ENCODE assay signal across 22 mouse cellular contexts in the genomic region with DNA sequence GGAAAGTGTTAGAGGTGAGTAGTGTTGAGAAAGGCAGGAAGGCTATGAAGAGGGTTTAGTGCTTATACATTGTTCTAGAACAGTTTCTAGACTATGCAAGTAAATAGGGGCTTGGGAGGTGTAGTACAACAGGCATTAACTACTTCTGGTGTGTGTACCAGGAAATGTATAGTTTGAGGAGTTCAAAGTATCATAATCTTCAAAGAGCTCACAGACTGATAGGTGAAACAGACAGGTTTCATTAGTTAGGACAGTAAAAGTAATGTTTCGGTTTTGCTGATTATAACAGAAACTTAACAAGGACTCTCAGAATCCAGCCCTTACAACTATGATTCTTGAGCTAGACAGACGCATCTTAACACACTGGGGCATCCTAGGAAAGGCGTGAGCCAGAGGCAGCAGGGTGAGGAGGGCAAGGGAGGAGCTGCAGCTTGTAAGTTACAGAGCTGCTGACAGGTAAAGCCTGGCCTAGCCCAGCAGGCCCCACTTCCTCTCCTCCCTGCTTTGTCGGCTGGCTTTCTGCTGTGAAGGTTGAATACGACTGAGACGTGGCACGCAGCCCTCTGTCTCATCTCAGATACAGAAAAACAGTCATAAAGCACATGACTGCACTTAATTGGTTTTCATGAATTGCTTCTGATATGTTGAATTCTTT. TPM values are rescaled to one million over a fixed set of nuclear protein-coding genes. Genes with fewer than 3 reads are reported as not detected.
DNase-seq lines count a peak whose midpoint lies in the region; ATAC-seq lines count a peak whose summit lies in the region.
"Had no signal": no experiment of that assay in that cellular context is flagged by ENCODE, and none has a peak within 500 bp of the region (broad histone marks: within the 10 kb centered on the region; RNA-seq: fewer than 3 reads in every experiment).

No protein-coding gene starts in this region.

- intact Hi-C loops in gastrocnemius, postnatal 14 days (cut with DNase I; ENCODE audit: low total_unique reads), result no loop called here

- ATAC-seq in neutrophil, adult 5-6 weeks (ENCODE audit: extremely low read depth, insufficient number of reproducible peaks, low FRiP score, poor library complexity, severe bottlenecking), result 0 out of 2 replicates have a peak, but pooled peaks have one; percentile 30
- ATAC-seq: forebrain, embryonic 16.5 days; hindbrain, embryonic 16.5 days; midbrain, embryonic 15.5 days; Patski had no signal

- peak; percentile 9 to 14 for DNase-seq in B cell, adult 2 months
- peak; percentile 52 for DNase-seq in CD4-positive helper T cell, adult 2 months (ENCODE audit: low read depth, low spot score)
- peak; percentile 32 for DNase-seq in induced T-regulatory cell, adult 2 months (ENCODE audit: low read depth)
- DNase-seq in cerebellum, adult 8-10 months, result no peak
- DNase-seq in embryo, embryonic 10 days (ENCODE audit: low spot score), result no peak
- DNase-seq in gastrocnemius, postnatal 14 days, result no peak
- DNase-seq: adrenal gland, postnatal 10 days; cerebellum, adult 9-10 months; gastrocnemius, postnatal 25 days; kidney, adult 2 months; layer of hippocampus, adult 9-11 months; liver; lung, postnatal 4 days; spleen, adult 18-20 months; thymus, adult 18-20 months had no signal

RNA-seq across cellular contexts. Expression of a gene that starts 18.3 kb away (rescaled TPM):
- 10.8 and 18.7 TPM in 2 replicates for total RNA-seq in neutrophil, adult 5-6 weeks (2017)
- under 1 TPM; 0.88 to 1.00 TPM for total RNA-seq in gastrocnemius, postnatal 14 days (2021)

RNA-seq across cellular contexts. Expression of a gene that starts 56.3 kb away (rescaled TPM):
- total RNA-seq in neutrophil, adult 5-6 weeks (2017), result 0.12 TPM in 1 of 2 replicates, not detected in the other
- not detected for total RNA-seq in gastrocnemius, postnatal 14 days (2021)
- total RNA-seq: G1E; gastrocnemius, postnatal 25 days; heart, adult 8-10 months had no signal

Comparison
In these comparisons a context has a peak if more than half of its experiments do, and no peak if none do; other contexts are left out.
1. DNase-seq: peak in B cell, adult 2 months (2 of 2), CD4-positive helper T cell, adult 2 months (single experiment) and induced T-regulatory cell, adult 2 months (single experiment); none in cerebellum, adult 8-10 months (single experiment), embryo, embryonic 10 days (single experiment) and gastrocnemius, postnatal 14 days (single experiment).